Comparison of ENCODE assay signal across 8 mouse cellular contexts in the genomic region with DNA sequence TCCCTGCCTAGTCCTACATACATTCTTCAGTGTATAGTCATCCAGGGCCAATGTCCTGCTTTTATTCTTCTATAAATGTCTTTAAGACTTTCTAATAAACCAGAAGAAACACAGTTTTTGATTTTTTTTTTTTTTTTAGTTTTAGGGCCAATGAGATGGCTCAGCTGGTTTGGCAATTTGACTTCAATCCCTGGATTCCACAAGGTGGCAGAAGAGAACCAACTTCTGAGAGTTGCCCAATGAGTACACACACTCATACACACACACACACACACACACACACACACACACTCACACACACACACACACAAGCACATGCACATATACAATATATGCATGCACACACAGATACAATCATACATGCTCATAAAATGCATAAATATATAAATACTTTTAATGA.
DNase-seq lines count a peak whose midpoint lies in the region; ATAC-seq and TF ChIP-seq lines count a peak whose summit lies in the region.
"Had no signal": no experiment of that assay in that cellular context is flagged by ENCODE, and none has a peak within 500 bp of the region (broad histone marks: within the 10 kb centered on the region; RNA-seq: fewer than 3 reads in every experiment).

No protein-coding gene starts in this region.

- no peak overlapping the region for H3K4me3 ChIP-seq in hindbrain, embryonic 14.5 days (replicated peaks; ENCODE audit: low read length)
- H3K4me3 ChIP-seq in hindbrain, embryonic 16.5 days (ENCODE audit: low read length) = no peak overlapping the region
- H3K4me3 ChIP-seq in midbrain, postnatal 0 days (ENCODE audit: low read depth, low read length) = no peak overlapping the region
- no peak overlapping the region for H3K4me3 ChIP-seq in midbrain, embryonic 11.5 days (ENCODE audit: low read depth, low read length)
- H3K4me3 ChIP-seq in embryonic facial prominence, embryonic 14.5 days (ENCODE audit: low read depth, low read length) = no peak overlapping the region

- H3K36me3 ChIP-seq in hindbrain, embryonic 14.5 days (replicated peaks; ENCODE audit: control insufficient read depth, insufficient read depth) = no peaks in the 10 kb centered on the region
- H3K36me3 ChIP-seq in hindbrain, embryonic 16.5 days (ENCODE audit: control insufficient read depth, insufficient read depth, low read length) = no peaks in the 10 kb centered on the region
- no peaks in the 10 kb centered on the region for H3K36me3 ChIP-seq in midbrain, postnatal 0 days (ENCODE audit: insufficient read depth, low read length)
- H3K36me3 ChIP-seq in midbrain, embryonic 11.5 days (ENCODE audit: control insufficient read depth, insufficient read depth, low read length) = no peaks in the 10 kb centered on the region
- no peaks in the 10 kb centered on the region for H3K36me3 ChIP-seq in embryonic facial prominence, embryonic 14.5 days (ENCODE audit: control insufficient read depth, insufficient read depth, low read length)

- no peaks in the 10 kb centered on the region for H3K4me1 ChIP-seq in hindbrain, embryonic 14.5 days (replicated peaks; ENCODE audit: control insufficient read depth, insufficient read depth, low read length)
- no peaks in the 10 kb centered on the region for H3K4me1 ChIP-seq in hindbrain, embryonic 16.5 days (ENCODE audit: control insufficient read depth, insufficient read depth, low read depth, low read length)
- no peaks in the 10 kb centered on the region for H3K4me1 ChIP-seq in midbrain, postnatal 0 days (ENCODE audit: insufficient read depth, low read length)
- H3K4me1 ChIP-seq in midbrain, embryonic 11.5 days (ENCODE audit: control insufficient read depth, insufficient read depth, low read length) = no peaks in the 10 kb centered on the region
- H3K4me1 ChIP-seq in embryonic facial prominence, embryonic 14.5 days (ENCODE audit: control insufficient read depth, insufficient read depth, low read length) = peaks cover 13% of the 10 kb centered on the region; the same call in 1 of the 2 replicates

- H3K4me2 ChIP-seq in hindbrain, embryonic 14.5 days (replicated peaks) = no peak overlapping the region
- no peak overlapping the region for H3K4me2 ChIP-seq in hindbrain, embryonic 16.5 days (ENCODE audit: low read length)
- H3K4me2 ChIP-seq in midbrain, postnatal 0 days (ENCODE audit: low read depth, low read length, poor library complexity, severe bottlenecking) = no peak overlapping the region
- H3K4me2 ChIP-seq in midbrain, embryonic 11.5 days = no peak overlapping the region
- no peak overlapping the region for H3K4me2 ChIP-seq in embryonic facial prominence, embryonic 14.5 days (ENCODE audit: low read depth, low read length)

- peak; percentile 63 for DNase-seq in hindbrain, embryonic 14.5 days (ENCODE audit: low spot score)
- DNase-seq in midbrain, postnatal 0 days (ENCODE audit: low spot score) = peak; percentile 74
- no peak for DNase-seq in midbrain, embryonic 11.5 days (ENCODE audit: low spot score, missing footprints)
- peak; percentile 61 for DNase-seq in embryonic facial prominence, embryonic 14.5 days (ENCODE audit: low spot score)
- peak; percentile 45 for DNase-seq in telencephalon, adult 2 months (ENCODE audit: low read depth, low spot score)
- DNase-seq in spleen, adult 18-20 months = no peak
- DNase-seq: cerebellum, adult 8-10 months had no signal

- no peaks in the 10 kb centered on the region for H3K9me3 ChIP-seq in hindbrain, embryonic 14.5 days (ENCODE audit: control insufficient read depth, low read length)
- H3K9me3 ChIP-seq in hindbrain, embryonic 16.5 days (ENCODE audit: control insufficient read depth, low read length) = no peaks in the 10 kb centered on the region
- no peaks in the 10 kb centered on the region for H3K9me3 ChIP-seq in midbrain, postnatal 0 days (ENCODE audit: low read length)
- H3K9me3 ChIP-seq in midbrain, embryonic 11.5 days (ENCODE audit: control insufficient read depth, low read length) = no peaks in the 10 kb centered on the region
- H3K9me3 ChIP-seq in embryonic facial prominence, embryonic 14.5 days (ENCODE audit: control insufficient read depth, low read length) = 0 out of 2 replicates have a peak, but pooled peaks cover 3% of the 10 kb centered on the region

- H3K27ac ChIP-seq in hindbrain, embryonic 14.5 days = no peak overlapping the region
- no peak overlapping the region for H3K27ac ChIP-seq in hindbrain, embryonic 16.5 days (ENCODE audit: low read depth, low read length)
- H3K27ac ChIP-seq in midbrain, postnatal 0 days (ENCODE audit: low read depth, low read length) = no peak overlapping the region
- H3K27ac ChIP-seq in midbrain, embryonic 11.5 days (ENCODE audit: low read depth, low read length) = no peak overlapping the region
- no peak overlapping the region for H3K27ac ChIP-seq in embryonic facial prominence, embryonic 14.5 days (replicated peaks; ENCODE audit: low read depth, low read length)

- H3K9ac ChIP-seq in hindbrain, embryonic 14.5 days = no peak overlapping the region
- no peak overlapping the region for H3K9ac ChIP-seq in hindbrain, embryonic 16.5 days (ENCODE audit: low read depth, low read length)
- no peak overlapping the region for H3K9ac ChIP-seq in midbrain, postnatal 0 days (replicated peaks; ENCODE audit: low read length, poor library complexity, severe bottlenecking)
- no peak overlapping the region for H3K9ac ChIP-seq in midbrain, embryonic 11.5 days (ENCODE audit: low read length)
- no peak overlapping the region for H3K9ac ChIP-seq in embryonic facial prominence, embryonic 14.5 days (ENCODE audit: low read depth, low read length)

- no peaks in the 10 kb centered on the region for H3K27me3 ChIP-seq in hindbrain, embryonic 14.5 days (ENCODE audit: control insufficient read depth, insufficient read depth, low read length)
- no peaks in the 10 kb centered on the region for H3K27me3 ChIP-seq in hindbrain, embryonic 16.5 days (replicated peaks; ENCODE audit: control insufficient read depth, insufficient read depth, low read length)
- no peaks in the 10 kb centered on the region for H3K27me3 ChIP-seq in midbrain, postnatal 0 days (ENCODE audit: insufficient read depth, low read length)
- H3K27me3 ChIP-seq in midbrain, embryonic 11.5 days (ENCODE audit: control insufficient read depth, insufficient read depth, low read length) = no peaks in the 10 kb centered on the region
- no peaks in the 10 kb centered on the region for H3K27me3 ChIP-seq in embryonic facial prominence, embryonic 14.5 days (replicated peaks; ENCODE audit: control insufficient read depth, insufficient read depth, low read length)

- no peak for ATAC-seq in hindbrain, embryonic 14.5 days (ENCODE audit: low FRiP score)
- ATAC-seq in hindbrain, embryonic 16.5 days = no peak
- no peak for ATAC-seq in midbrain, postnatal 0 days (ENCODE audit: low FRiP score)
- ATAC-seq in midbrain, embryonic 11.5 days (ENCODE audit: low FRiP score) = no peak
- ATAC-seq in embryonic facial prominence, embryonic 14.5 days (ENCODE audit: low read depth) = no peak

- peak; percentile 62 for TF ChIP-seq CTCF in midbrain, postnatal 0 days (IDR thresholded peaks at IDR 0.05)

Comparison
In these comparisons a context has a peak if more than half of its experiments do, and no peak if none do; other contexts are left out.
1. DNase-seq: peak in hindbrain, embryonic 14.5 days (single experiment), midbrain, postnatal 0 days (single experiment), embryonic facial prominence, embryonic 14.5 days (single experiment) and telencephalon, adult 2 months (single experiment); none in midbrain, embryonic 11.5 days (single experiment) and spleen, adult 18-20 months (0 of 2).